Mouse (Mus musculus) C2C12 (cell line): ENCODE measurements around the gene 2610001J05Rik.

Experiments
- CEBPB ChIP-seq: IDR thresholded peaks from one replicate; pipeline ENCODE4 v1.6.1; 2011; ENCODE audit warnings: low read depth, mild to moderate bottlenecking, control low read depth, moderate library complexity
- CTCF ChIP-seq: IDR thresholded peaks from one replicate; pipeline ENCODE4 v1.5.1; 2011; ENCODE audit not compliant: control insufficient read depth, insufficient read depth, insufficient read length
- FOSL1 ChIP-seq: IDR thresholded peaks from one replicate; pipeline ENCODE4 v1.8.0; 2011; ENCODE audit warnings: mild to moderate bottlenecking, low read length; ENCODE audit not compliant: poor library complexity, insufficient read depth, severe bottlenecking
- MAX ChIP-seq: IDR thresholded peaks from one replicate; pipeline ENCODE4 v1.6.1; 2011; ENCODE audit warnings: mild to moderate bottlenecking, control low read depth
- MYOD1 ChIP-seq: IDR thresholded peaks from one replicate; pipeline ENCODE4 v1.6.1; 2011; ENCODE audit warnings: low read depth; ENCODE audit not compliant: control insufficient read depth, insufficient read length
- MYOG ChIP-seq: IDR thresholded peaks from one replicate; pipeline ENCODE4 v1.6.1; 2011; ENCODE audit not compliant: control insufficient read depth, insufficient read length; ENCODE audit errors: extremely low read depth
- USF1 ChIP-seq: IDR thresholded peaks from one replicate; pipeline ENCODE4 v1.6.1; 2011; ENCODE audit warnings: low read depth, mild to moderate bottlenecking, control low read depth, moderate library complexity

- TF ChIP-seq MYOD1 (no peak), USF1 (no peak), CTCF (no peak), MAX (no peak), CEBPB (no peak), MYOG (no peak), FOSL1 (no peak)
Measured at GRCm38 (mm10) chr6:13832770-13833169, 38.5 kb downstream of the 2610001J05Rik start.
